Mouse (Mus musculus): ENCODE measurements at regions not wholly inside any gene's neighbourhood (a gene's known extent, or its start where the extent isn't known, plus 50 kb on each side); places are given as distances from the start of the nearest gene placed in this dataset.
A peak's percentile ranks its signal among the peaks of the same experiment; 100 is the strongest.

DNA sequence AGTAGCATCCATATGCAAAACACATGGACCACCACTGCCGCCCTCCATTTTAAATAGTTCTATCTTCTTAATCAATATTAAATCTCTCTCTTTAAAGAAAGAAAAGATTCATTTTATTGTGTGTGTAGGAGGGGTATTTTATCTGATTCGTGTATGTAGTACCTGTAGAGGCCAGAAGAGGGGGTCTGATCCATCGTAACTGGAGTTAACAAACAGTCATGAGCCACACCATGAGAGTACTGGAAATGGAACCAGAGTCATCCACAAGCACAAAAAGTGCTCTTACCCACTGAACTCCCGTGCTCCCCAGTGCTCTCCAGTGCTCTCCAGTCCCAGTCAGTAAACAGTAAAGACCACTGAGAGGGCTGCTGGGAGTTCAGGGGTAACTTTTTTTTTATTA is 374.4 kb downstream of the Nuf2 start:
- TF ChIP-seq CTCF (conservative IDR thresholded peaks at IDR 0.05; ENCODE audit: low read length) (peak; percentile 43), NANOG (IDR thresholded peaks at IDR 0.05; ENCODE audit: borderline replicate concordance, low read length) (no peak)

All from E14TG2a.4 (cell line).